Mouse (Mus musculus): ENCODE results near the gene Zswim8. TPM values are rescaled to one million over a fixed set of nuclear protein-coding genes. Genes with fewer than 3 reads are reported as not detected.

Zswim8 gene
- polyA plus RNA-seq, 1 experiment = 105 TPM

DNA sequence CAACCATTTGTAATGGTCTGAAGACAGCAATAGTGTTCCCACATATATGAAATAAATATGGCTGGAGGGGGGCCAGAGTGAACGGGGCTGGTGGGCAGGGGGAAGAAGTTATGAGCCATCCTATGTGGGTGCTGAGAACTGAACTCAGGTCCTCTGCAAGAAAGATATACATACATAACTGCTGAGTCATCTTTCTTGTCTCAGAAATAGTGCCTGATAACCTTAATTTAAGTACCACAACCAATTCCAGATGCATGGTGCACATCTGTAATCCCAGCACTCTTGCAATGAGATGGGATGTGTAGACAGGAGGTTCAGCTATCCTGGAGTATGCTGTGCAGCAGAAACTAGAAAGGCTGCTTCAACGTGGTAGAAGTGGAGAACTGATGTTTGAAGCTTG lies 25.6 kb upstream of the Zswim8 start:
- TF ChIP-seq POLR2A (IDR thresholded peaks at IDR 0.05; ENCODE audit: borderline replicate concordance, control insufficient read depth, low read depth, low read length) (no peak), CTCF (IDR thresholded peaks at IDR 0.05; ENCODE audit: control insufficient read depth, insufficient read depth, low read length) (no peak)
- H3K4me3 ChIP-seq (replicated peaks; ENCODE audit: control insufficient read depth, low read depth, low read length) = no peak overlapping the region
- peak overlapping the region; percentile 28; the same call in 1 of the 2 replicates for H3K27ac ChIP-seq (ENCODE audit: control insufficient read depth, insufficient read depth, low read depth, low read length, poor library complexity)
- WGBS = 68% methylated on average over 2 of the region's 2 CpGs
- H3K4me1 ChIP-seq (ENCODE audit: control insufficient read depth, insufficient read depth, low read length) = peaks cover 2% of the 10 kb centered on the region; the same call in 1 of the 2 replicates

GRCm38 (mm10) chr14:20682498-20682897 lies 24.9 kb upstream of the Zswim8 start:
- Histone ChIP-seq H3K27ac (ENCODE audit: control insufficient read depth, insufficient read depth, low read depth, low read length, poor library complexity) (peak overlapping the region; percentile 77), H3K4me1 (ENCODE audit: control insufficient read depth, insufficient read depth, low read length) (peaks cover 2% of the 10 kb centered on the region; the same call in 1 of the 2 replicates), H3K4me3 (replicated peaks; ENCODE audit: control insufficient read depth, low read depth, low read length) (peak overlapping the region; percentile 48)
- 8% methylated on average over 3 of the region's 3 CpGs for WGBS
- TF ChIP-seq POLR2A (IDR thresholded peaks at IDR 0.05; ENCODE audit: borderline replicate concordance, control insufficient read depth, low read depth, low read length) (no peak), CTCF (IDR thresholded peaks at IDR 0.05; ENCODE audit: control insufficient read depth, insufficient read depth, low read length) (no peak)

- no peak for TF ChIP-seq POLR2A (IDR thresholded peaks at IDR 0.05; ENCODE audit: borderline replicate concordance, control insufficient read depth, low read depth, low read length)
- TF ChIP-seq CTCF (IDR thresholded peaks at IDR 0.05; ENCODE audit: control insufficient read depth, insufficient read depth, low read length) = no peak
- H3K27ac ChIP-seq (ENCODE audit: control insufficient read depth, insufficient read depth, low read depth, low read length, poor library complexity) = no peak overlapping the region
- no peak overlapping the region for H3K4me3 ChIP-seq (replicated peaks; ENCODE audit: control insufficient read depth, low read depth, low read length)
- WGBS = 98% methylated on average over 3 of the region's 3 CpGs
- peaks cover 2% of the 10 kb centered on the region; the same call in 1 of the 2 replicates for H3K4me1 ChIP-seq (ENCODE audit: control insufficient read depth, insufficient read depth, low read length)
Measured at GRCm38 (mm10) chr14:20686576-20686975, 20.8 kb upstream of the Zswim8 start.

- 86% methylated on average over 2 of the region's 2 CpGs for WGBS
Measured at GRCm38 (mm10) chr14:20689009-20689408, 18.3 kb upstream of the Zswim8 start.

DNA sequence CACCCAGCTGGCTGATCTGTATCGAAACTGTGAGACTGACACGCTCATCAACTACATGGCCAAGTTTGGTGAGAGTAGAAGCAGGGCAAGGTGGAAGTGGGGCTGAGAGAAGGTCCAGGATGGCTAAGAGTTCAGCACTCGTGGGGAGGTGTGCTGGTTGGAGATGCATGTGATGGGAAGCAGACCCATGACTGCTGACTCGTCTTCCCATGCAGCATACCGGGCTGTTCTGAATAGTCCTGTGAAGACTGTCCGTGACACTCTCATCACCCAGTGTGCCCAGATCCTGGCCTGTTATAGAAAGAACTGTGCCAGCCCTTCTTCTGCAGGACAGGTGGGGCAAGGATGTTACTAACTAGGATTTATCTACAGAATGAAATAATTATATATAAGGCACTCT lies 15.6 kb upstream of the Zswim8 start:
- peaks cover 7% of the 10 kb centered on the region for H3K4me1 ChIP-seq (ENCODE audit: control insufficient read depth, insufficient read depth, low read length)
- WGBS = 82% methylated on average over 6 of the region's 6 CpGs
- TF ChIP-seq POLR2A (IDR thresholded peaks at IDR 0.05; ENCODE audit: borderline replicate concordance, control insufficient read depth, low read depth, low read length) (no peak), CTCF (IDR thresholded peaks at IDR 0.05; ENCODE audit: control insufficient read depth, insufficient read depth, low read length) (no peak)
- no peak overlapping the region for H3K27ac ChIP-seq (ENCODE audit: control insufficient read depth, insufficient read depth, low read depth, low read length, poor library complexity)
- no peak overlapping the region for H3K4me3 ChIP-seq (replicated peaks; ENCODE audit: control insufficient read depth, low read depth, low read length)

More at GRCm38 (mm10) chr14:20689009-20689408, 18.3 kb upstream of the Zswim8 start:
- H3K27ac ChIP-seq (ENCODE audit: control insufficient read depth, insufficient read depth, low read depth, low read length, poor library complexity) = no peak overlapping the region
- TF ChIP-seq POLR2A (IDR thresholded peaks at IDR 0.05; ENCODE audit: borderline replicate concordance, control insufficient read depth, low read depth, low read length) (no peak), CTCF (IDR thresholded peaks at IDR 0.05; ENCODE audit: control insufficient read depth, insufficient read depth, low read length) (no peak)
- H3K4me1 ChIP-seq (ENCODE audit: control insufficient read depth, insufficient read depth, low read length) = peaks cover 2% of the 10 kb centered on the region; the same call in 1 of the 2 replicates
- no peak overlapping the region for H3K4me3 ChIP-seq (replicated peaks; ENCODE audit: control insufficient read depth, low read depth, low read length)

DNA sequence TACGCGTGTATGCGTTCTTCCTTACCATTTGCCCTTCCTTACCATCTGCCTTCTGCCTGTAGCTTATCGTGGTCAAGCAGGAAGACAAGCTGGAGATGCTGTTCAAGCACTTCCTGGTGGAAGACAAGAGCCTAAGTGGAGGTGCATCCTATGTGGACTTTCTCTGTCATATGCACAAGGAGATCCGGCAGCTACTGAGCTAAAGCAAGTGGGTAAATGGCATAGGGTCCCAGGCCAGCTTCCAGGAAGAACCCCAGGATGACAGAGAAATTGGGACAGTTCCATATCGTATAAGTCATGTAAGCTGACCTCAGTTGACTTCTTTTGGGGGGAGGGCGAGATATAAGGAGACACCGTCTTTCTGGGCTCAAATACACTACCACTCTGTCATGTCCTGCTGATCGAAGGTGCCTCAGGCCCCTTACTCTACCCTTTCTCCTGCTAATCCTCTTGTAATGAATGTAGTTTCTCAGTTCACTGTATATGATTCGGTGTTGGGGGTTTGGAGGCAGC lies 13.7 kb upstream of the Zswim8 start:
- no peak overlapping the region for H3K4me3 ChIP-seq (replicated peaks; ENCODE audit: control insufficient read depth, low read depth, low read length)
- H3K4me1 ChIP-seq (ENCODE audit: control insufficient read depth, insufficient read depth, low read length) = peaks cover 8% of the 10 kb centered on the region
- no peak overlapping the region for H3K27ac ChIP-seq (ENCODE audit: control insufficient read depth, insufficient read depth, low read depth, low read length, poor library complexity)
- TF ChIP-seq CTCF (IDR thresholded peaks at IDR 0.05; ENCODE audit: control insufficient read depth, insufficient read depth, low read length) (no peak), POLR2A (IDR thresholded peaks at IDR 0.05; ENCODE audit: borderline replicate concordance, control insufficient read depth, low read depth, low read length) (no peak)
- 83% methylated on average over 10 of the region's 10 CpGs for WGBS

- WGBS = 35% methylated on average over 13 of the region's 13 CpGs
- TF ChIP-seq POLR2A (IDR thresholded peaks at IDR 0.05; ENCODE audit: borderline replicate concordance, control insufficient read depth, low read depth, low read length) (no peak), CTCF (IDR thresholded peaks at IDR 0.05; ENCODE audit: control insufficient read depth, insufficient read depth, low read length) (no peak)
- Histone ChIP-seq H3K4me3 (replicated peaks; ENCODE audit: control insufficient read depth, low read depth, low read length) (peak overlapping the region; percentile 86), H3K27ac (ENCODE audit: control insufficient read depth, insufficient read depth, low read depth, low read length, poor library complexity) (peak overlapping the region; percentile 94), H3K4me1 (ENCODE audit: control insufficient read depth, insufficient read depth, low read length) (peaks cover 8% of the 10 kb centered on the region)
Measured at GRCm38 (mm10) chr14:20694185-20694883, 13.0 kb upstream of the Zswim8 start.

DNA sequence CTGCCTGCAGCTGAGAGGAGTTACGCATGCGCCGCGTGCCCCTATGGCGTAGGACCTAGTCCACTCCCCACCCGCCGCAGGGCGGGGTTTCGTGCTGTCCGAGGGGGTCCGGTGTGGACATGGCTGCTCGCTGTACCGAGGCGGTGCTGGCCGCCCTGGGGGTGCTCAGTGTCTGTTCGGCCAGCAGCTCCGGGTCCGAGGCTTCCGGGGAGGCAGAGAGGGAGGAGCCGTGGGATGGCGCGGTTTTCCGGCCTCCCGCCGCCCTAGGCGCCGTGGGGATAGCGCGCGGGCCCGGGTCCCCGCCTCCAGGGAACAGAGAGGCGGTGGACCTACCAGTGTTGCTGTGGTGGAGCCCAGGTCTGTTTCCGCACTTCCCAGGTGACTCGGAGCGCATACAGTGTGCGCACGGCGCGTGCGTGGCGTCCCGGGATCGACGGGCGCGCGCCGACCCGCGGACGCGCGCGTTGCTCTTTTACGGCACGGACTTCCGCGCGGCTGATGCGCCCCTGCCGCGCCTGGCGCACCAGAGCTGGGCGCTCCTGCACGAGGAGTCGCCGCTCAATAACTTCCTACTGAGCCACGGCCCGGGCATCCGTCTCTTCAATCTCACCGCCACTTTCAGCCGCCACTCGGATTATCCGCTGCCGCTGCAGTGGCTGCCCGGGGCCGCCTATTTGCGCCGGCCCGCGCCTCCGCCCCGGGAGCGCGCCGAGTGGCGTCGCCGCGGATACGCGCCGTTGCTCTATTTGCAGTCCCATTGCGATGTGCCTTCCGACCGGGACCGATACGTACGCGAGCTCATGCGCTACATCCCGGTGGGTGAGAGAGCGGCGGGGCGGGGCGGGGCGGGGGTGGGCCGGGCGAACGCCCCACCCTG lies 12.2 kb upstream of the Zswim8 start, which contains the start of gene Fut11:
TSS of gene Fut11 (plus strand) at position 85 of the 877 bp plus-strand sequence.
- Histone ChIP-seq H3K4me1 (ENCODE audit: control insufficient read depth, insufficient read depth, low read length) (peaks cover 8% of the 10 kb centered on the region), H3K4me3 (replicated peaks; ENCODE audit: control insufficient read depth, low read depth, low read length) (peak within 1 kb of the TSS; percentile 86), H3K27ac (ENCODE audit: control insufficient read depth, insufficient read depth, low read depth, low read length, poor library complexity) (peak within 1 kb of the TSS; percentile 94)
- under 1% methylated on average over 111 of the region's 111 CpGs for WGBS
- TF ChIP-seq POLR2A (IDR thresholded peaks at IDR 0.05; ENCODE audit: borderline replicate concordance, control insufficient read depth, low read depth, low read length) (peak; percentile 36; the same call in 1 of the 2 replicates), CTCF (IDR thresholded peaks at IDR 0.05; ENCODE audit: control insufficient read depth, insufficient read depth, low read length) (no peak)
